Mouse (Mus musculus) frontal cortex, postnatal 25 days (tissue): ENCODE measurements around the gene Wtip.
"Not testable (repeated sequence)": the region's sequence is repeated elsewhere in the genome, so short reads cannot be mapped to it uniquely, and the experiment has no call there.

Experiments used
- DNase-seq, 2 experiments: peaks; one replicate each; pipeline ENCODE4 v3.0.0; 2022; ENCODE audit warnings: low spot score in 2 of 2

The Wtip gene

DNA sequence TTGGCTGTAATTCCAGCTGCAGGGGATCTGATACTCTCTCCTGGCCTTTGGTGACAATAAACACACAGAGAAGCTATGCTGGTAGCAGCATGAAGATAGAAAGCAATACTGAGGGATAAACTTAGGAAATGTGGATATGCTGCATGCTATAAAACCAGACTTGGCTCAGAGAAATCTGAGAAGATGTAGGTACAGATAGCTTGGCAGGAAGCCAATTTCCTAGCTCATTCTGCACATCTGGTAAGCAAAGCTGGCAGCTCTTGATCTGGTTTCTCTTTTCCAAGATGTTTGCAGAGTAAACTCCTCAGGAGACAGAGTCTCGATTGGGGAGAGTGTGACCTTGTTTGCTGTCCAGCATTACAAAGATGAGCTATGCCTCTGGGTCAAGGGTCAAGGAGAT lies 12.4 kb downstream of the Wtip start:
- not testable (repeated sequence) for DNase-seq

- DNase-seq: no peak
Observed at GRCm38 (mm10) chr7:34116601-34117000, 16.5 kb downstream of the Wtip start.

- DNase-seq: no peak
Observed at GRCm38 (mm10) chr7:34109190-34109589, 23.9 kb downstream of the Wtip start.

DNA sequence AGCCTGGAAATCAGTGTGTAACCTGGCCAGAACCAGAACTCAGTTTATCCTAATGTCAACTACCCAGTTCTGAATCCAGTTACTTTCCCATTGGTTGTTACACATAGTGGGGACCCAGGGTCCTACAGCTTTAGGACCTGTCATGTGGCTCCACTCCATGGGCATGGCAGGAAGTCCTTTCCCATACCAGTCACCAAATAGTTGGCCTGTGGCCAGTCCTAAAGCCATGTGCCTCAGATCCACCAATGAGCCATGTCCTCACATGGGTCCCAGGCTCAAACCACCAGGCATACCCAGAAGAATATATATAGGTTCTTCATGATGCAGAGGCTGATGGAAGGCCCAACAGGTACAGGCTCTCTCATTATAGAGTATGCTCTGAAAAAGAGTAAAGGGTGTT lies 31.8 kb downstream of the Wtip start:
- DNase-seq: no peak

DNA sequence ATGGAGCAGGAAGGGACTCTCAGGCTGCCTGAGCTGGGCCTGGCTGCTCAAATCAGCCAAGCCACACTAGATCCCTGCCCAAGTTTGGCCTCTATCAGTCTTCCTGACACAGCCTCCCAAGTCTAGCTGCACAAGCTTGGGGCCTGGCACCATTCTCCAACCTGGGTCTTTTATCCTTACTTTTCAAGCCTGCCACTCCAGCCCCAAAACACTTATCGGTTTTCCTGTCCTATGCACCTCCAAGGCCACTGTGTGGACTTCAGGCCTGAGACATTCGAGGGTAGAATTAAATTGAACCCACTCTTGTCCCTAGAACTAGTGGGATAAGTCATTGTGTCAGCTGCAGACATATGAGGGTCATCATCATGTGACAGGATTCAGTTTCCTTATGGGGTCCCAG lies 33.1 kb downstream of the Wtip start:
- DNase-seq: no peak

- no peak for DNase-seq
Observed at GRCm38 (mm10) chr7:34094911-34095481, 38.1 kb downstream of the Wtip start, which contains the start of gene Scgb1b30. Gene Scgb1b30, plus strand, starts transcription at chr7:34095431.

- DNase-seq: not testable (repeated sequence)
Observed at GRCm38 (mm10) chr7:34068132-34068531, 64.9 kb downstream of the Wtip start.
